Mouse (Mus musculus): ENCODE measurements around the gene Coro1b. TPM values are rescaled to one million over a fixed set of nuclear protein-coding genes. Genes with fewer than 3 reads are reported as not detected.
A peak's percentile ranks its signal among the peaks of the same experiment; 100 is the strongest.

Gene Coro1b
- polyA plus RNA-seq, 1 experiment, result 114 TPM

DNA sequence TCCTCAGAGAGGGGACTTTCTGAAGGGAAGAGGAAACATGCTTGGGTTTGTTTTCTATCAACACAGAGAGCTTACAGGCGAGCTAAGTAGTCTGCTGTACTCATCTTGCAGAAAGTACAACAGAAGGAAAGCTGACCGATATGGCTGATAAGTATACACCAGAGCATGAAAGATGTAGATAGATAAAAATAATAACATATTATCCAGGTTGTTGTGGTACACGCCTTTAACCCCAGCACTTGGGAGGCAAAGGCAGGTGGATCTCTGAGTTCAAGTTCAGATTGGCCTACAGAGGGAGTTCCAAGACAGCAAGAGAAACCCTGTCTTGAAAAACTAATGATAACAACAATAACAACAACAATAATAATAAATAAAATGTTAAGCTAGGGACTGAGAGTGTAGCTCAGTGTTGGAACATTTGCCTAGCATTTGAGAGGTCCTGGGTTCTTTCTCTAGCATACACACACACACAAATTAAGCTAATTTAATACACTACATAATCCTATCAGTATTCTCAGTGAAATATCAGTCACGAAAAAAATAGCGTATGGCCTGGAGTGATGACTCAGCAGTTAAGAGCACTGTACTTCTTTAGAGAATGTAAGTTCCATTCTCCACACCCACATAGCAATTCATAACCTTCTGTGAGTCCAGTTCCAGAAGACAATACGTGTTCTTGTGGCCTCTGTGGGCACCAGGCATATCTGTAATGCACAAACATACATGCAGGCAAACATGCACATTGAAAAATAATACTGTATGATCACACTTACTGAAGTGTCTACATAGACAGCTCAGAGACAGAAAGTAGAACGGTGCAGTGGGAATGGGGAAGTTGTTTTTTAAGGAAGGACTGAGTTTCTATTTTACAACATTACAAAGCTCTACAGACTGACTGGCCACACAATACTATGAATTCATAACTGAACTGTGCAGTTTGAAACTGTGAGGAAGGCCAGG is 25.7 kb upstream of the Coro1b start:
- 23% methylated on average over 7 of the region's 7 CpGs for WGBS
- peak overlapping the region; percentile 16; the same call in 1 of the 2 replicates for H3K27ac ChIP-seq (ENCODE audit: control insufficient read depth, insufficient read depth, low read depth, low read length, poor library complexity)
- TF ChIP-seq POLR2A (IDR thresholded peaks at IDR 0.05; ENCODE audit: borderline replicate concordance, control insufficient read depth, low read depth, low read length) (no peak), CTCF (IDR thresholded peaks at IDR 0.05; ENCODE audit: control insufficient read depth, insufficient read depth, low read length) (no peak)
- peaks cover 12% of the 10 kb centered on the region for H3K4me1 ChIP-seq (ENCODE audit: control insufficient read depth, insufficient read depth, low read length)
- H3K4me3 ChIP-seq (replicated peaks; ENCODE audit: control insufficient read depth, low read depth, low read length), result no peak overlapping the region

DNA sequence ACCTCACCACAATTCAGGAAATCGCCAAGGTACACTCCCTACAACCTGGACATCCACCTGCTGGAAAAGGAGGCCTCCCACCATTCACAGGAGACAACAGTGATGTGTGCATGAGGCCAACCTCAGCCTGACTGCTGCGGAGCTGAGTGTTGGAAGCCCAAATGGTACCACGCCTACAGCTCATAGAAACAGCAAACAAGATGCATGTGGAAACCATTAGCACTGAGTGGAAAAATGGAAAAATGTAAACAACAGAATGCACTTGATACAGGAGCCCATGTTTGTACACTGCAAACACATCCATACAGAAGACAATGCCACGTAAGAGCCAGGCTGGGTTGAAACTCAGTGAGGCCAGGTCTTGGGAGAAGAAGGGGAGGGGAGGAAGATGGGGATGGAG is 24.0 kb upstream of the Coro1b start:
- no peak for TF ChIP-seq CTCF (IDR thresholded peaks at IDR 0.05; ENCODE audit: control insufficient read depth, insufficient read depth, low read length)
- no peak for TF ChIP-seq POLR2A (IDR thresholded peaks at IDR 0.05; ENCODE audit: borderline replicate concordance, control insufficient read depth, low read depth, low read length)
- 80% methylated on average over 4 of the region's 4 CpGs for WGBS
- peaks cover 11% of the 10 kb centered on the region for H3K4me1 ChIP-seq (ENCODE audit: control insufficient read depth, insufficient read depth, low read length)
- no peak overlapping the region for H3K4me3 ChIP-seq (replicated peaks; ENCODE audit: control insufficient read depth, low read depth, low read length)
- H3K27ac ChIP-seq (ENCODE audit: control insufficient read depth, insufficient read depth, low read depth, low read length, poor library complexity), result no peak overlapping the region

DNA sequence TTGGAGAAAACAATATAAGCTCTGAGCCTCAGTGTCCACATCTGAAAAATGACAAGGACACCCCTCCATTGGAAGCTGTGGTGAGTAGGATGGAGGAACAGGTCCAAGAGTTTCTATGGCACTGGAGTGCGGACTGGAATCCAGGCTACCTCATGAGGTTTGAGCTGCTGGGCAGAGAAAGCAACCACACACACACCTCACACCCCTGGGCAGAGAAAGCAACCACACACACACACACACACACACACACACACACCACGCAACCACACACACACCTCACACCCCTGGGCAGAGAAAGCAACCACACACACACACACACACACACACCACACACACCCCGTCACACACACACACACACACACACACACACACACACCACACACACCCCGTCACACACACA is 23.2 kb upstream of the Coro1b start:
- peak overlapping the region; percentile 63 for H3K27ac ChIP-seq (ENCODE audit: control insufficient read depth, insufficient read depth, low read depth, low read length, poor library complexity)
- H3K4me1 ChIP-seq (ENCODE audit: control insufficient read depth, insufficient read depth, low read length), result peaks cover 11% of the 10 kb centered on the region
- WGBS, result 17% methylated on average over 4 of the region's 4 CpGs
- peak overlapping the region; percentile 31 for H3K4me3 ChIP-seq (replicated peaks; ENCODE audit: control insufficient read depth, low read depth, low read length)

DNA sequence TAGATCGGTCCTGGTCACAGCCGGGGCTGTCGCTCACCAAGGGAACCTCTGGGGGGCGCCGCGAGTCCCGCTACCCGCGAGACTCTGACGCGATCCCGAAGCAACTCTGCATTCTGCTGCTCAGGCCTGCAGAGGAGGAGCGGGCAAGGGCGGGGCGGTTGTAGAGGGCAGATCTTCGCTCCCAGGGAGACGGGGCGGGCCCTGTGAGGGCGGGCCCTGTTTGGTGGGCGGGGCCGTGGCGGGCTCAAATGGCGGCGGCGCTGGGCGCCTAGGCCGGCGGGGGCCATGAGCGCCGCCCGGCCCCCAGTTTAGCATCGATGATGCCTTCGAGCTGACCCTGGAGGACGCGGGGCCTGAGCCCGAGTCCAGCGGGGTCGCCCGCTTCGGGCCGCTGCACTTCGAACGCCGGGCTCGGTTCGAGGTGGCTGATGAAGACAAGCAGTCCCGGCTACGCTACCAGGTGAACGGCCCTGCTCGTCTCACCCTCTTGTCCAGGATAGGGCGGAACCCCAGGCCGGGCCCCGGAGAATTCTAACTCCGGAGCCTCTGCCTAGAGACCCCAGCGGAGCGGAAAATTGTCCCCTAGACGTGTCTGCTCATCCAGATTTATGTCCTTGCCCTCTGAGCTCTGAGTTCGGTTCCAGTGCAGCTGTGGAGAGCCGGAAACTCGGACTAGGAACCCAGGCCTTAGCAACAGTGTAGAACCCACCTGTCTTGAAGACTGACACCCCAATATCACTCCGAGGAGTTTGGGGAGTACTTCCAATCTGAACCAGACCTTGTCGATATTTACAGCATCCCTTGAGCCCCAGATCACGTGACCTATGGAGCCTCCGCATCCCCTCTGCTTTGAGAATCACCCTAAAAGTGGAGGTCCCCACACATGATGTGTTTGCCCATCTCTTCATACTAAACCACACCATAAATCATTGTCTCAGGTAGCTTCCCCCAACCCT is 22.4 kb upstream of the Coro1b start, which contains the start of gene Aip:
TSS of gene Aip (minus strand) at position 118 of the 956 bp plus-strand sequence.
- peak; percentile 79 for TF ChIP-seq CTCF (IDR thresholded peaks at IDR 0.05; ENCODE audit: control insufficient read depth, insufficient read depth, low read length)
- peak; percentile 82; the same call in 1 of the 2 replicates for TF ChIP-seq POLR2A (IDR thresholded peaks at IDR 0.05; ENCODE audit: borderline replicate concordance, control insufficient read depth, low read depth, low read length)
- under 1% methylated on average over 64 of the region's 64 CpGs for WGBS
- Histone ChIP-seq H3K4me3 (replicated peaks; ENCODE audit: control insufficient read depth, low read depth, low read length) (peak within 1 kb of the TSS; percentile 83), H3K4me1 (ENCODE audit: control insufficient read depth, insufficient read depth, low read length) (peaks cover 8% of the 10 kb centered on the region), H3K27ac (ENCODE audit: control insufficient read depth, insufficient read depth, low read depth, low read length, poor library complexity) (peak within 1 kb of the TSS; percentile 72)

DNA sequence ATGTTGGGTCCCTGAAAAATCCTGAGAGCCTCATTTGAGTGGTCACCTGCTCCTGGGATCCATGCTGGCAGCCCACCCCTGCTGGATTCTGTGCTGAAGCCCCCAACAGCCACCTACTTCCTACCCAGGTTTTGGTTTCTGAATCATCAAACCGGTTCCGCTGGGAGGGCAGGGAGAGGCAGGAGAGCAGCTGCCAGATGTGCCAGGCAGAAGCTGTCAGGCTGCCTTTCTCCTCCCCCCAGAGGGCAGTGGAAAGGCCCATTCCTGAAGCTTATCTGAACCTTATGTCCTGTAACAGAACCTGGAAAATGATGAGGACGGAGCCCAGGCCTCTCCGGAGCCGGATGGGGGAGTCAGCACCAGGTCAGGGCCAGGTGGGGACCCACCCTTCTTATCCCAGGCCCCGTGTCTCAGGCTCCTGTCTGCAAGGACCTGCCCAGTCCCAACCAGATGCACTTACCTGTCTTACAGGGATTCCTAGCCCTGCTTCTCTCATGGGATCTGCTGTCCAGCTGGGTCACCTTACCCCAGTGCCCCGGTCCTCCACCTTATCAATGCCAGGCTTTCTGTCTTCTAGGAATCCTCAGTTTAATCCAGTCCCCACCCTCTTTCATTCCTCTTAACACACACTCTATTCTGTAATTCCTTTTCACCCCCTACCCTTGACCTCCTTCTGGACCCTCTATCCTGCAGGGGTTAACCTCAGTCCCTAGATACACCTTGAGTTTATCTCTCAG is 21.5 kb upstream of the Coro1b start:
- peak overlapping the region; percentile 40; the same call in 1 of the 2 replicates for H3K27ac ChIP-seq (ENCODE audit: control insufficient read depth, insufficient read depth, low read depth, low read length, poor library complexity)
- H3K4me3 ChIP-seq (replicated peaks; ENCODE audit: control insufficient read depth, low read depth, low read length), result peak overlapping the region; percentile 83
- H3K4me1 ChIP-seq (ENCODE audit: control insufficient read depth, insufficient read depth, low read length), result peaks cover 8% of the 10 kb centered on the region
- 66% methylated on average over 7 of the region's 7 CpGs for WGBS
- no peak for TF ChIP-seq POLR2A (IDR thresholded peaks at IDR 0.05; ENCODE audit: borderline replicate concordance, control insufficient read depth, low read depth, low read length)
- TF ChIP-seq CTCF (IDR thresholded peaks at IDR 0.05; ENCODE audit: control insufficient read depth, insufficient read depth, low read length), result no peak

DNA sequence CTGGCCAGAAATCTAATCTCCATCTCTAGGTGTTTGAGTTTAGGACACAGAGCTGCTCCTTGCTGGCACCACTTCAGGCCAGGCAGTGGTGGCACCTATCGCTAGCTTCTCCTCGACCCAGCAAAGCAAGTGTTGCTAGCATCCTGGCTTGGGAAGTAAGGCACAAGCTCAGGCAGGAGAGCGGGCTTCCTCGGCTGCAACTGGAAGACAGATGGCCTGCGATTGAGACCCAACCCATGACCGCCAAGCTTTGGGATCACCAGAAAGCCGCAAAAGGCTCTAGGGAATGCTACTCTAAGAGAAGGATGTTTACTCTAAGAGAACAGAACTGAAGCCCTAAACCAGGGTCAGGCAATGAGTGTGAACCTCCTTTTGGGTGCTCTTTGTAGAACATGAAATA is 19.0 kb upstream of the Coro1b start:
- Histone ChIP-seq H3K4me3 (replicated peaks; ENCODE audit: control insufficient read depth, low read depth, low read length) (no peak overlapping the region), H3K27ac (ENCODE audit: control insufficient read depth, insufficient read depth, low read depth, low read length, poor library complexity) (peak overlapping the region; percentile 40; the same call in 1 of the 2 replicates), H3K4me1 (ENCODE audit: control insufficient read depth, insufficient read depth, low read length) (peaks cover 4% of the 10 kb centered on the region; the same call in 1 of the 2 replicates)
- 96% methylated on average over 7 of the region's 7 CpGs for WGBS
- no peak for TF ChIP-seq POLR2A (IDR thresholded peaks at IDR 0.05; ENCODE audit: borderline replicate concordance, control insufficient read depth, low read depth, low read length)
- no peak for TF ChIP-seq CTCF (IDR thresholded peaks at IDR 0.05; ENCODE audit: control insufficient read depth, insufficient read depth, low read length)

DNA sequence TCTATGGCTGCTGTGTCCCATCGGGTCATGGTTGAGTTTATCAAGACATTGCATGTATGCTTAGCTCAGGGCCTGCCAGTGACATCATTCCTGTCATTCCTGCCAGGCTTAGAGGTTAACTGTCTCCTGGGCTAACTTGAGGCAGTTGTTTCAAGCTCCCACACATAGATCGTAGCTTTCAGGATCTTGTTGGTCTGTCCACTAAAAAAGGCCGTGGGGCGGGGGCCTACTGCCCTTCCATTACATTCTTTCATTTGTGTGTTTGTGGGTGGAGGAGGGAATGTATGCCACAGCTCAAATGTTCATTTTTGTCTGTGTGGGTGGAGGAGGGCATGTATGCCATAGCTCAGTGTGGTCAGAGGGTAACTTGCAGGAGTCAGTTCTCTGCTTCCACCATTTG is 18.3 kb upstream of the Coro1b start:
- TF ChIP-seq POLR2A (IDR thresholded peaks at IDR 0.05; ENCODE audit: borderline replicate concordance, control insufficient read depth, low read depth, low read length) (no peak), CTCF (IDR thresholded peaks at IDR 0.05; ENCODE audit: control insufficient read depth, insufficient read depth, low read length) (no peak)
- 78% methylated on average over 4 of the region's 4 CpGs for WGBS
- H3K27ac ChIP-seq (ENCODE audit: control insufficient read depth, insufficient read depth, low read depth, low read length, poor library complexity), result peak overlapping the region; percentile 40
- peak overlapping the region; percentile 35 for H3K4me3 ChIP-seq (replicated peaks; ENCODE audit: control insufficient read depth, low read depth, low read length)
- peaks cover 4% of the 10 kb centered on the region; the same call in 1 of the 2 replicates for H3K4me1 ChIP-seq (ENCODE audit: control insufficient read depth, insufficient read depth, low read length)

Data from bone marrow, adult 2 months (tissue).